Mouse (Mus musculus) kidney, postnatal 0 days (tissue): ENCODE data around the gene Sp2. TPM values are rescaled to one million over a fixed set of nuclear protein-coding genes. Genes with fewer than 3 reads are reported as not detected.

ENCODE experiments used
- ATAC-seq: fragments of 200-750 bp; cut with Nextera tagmentation; replicated peaks from 2 replicates; pipeline ENCODE4 v1.8.0; 2017; ENCODE audit warnings: low read depth, moderate number of reproducible peaks, moderate TSS enrichment, moderate library complexity; ENCODE audit not compliant: low FRiP score
- DNase-seq: peaks from one replicate; pipeline ENCODE4 v3.0.0-alpha.2; 2016; ENCODE audit warnings: low spot score
- H3K27ac ChIP-seq: fragments of 300-500 bp; sonication (generic); 2 replicates; pipeline ENCODE4 v1.5.1; 2014; ENCODE audit warnings: mild to moderate bottlenecking
- H3K27me3 ChIP-seq: fragments of 300-500 bp; sonication (generic); 2 replicates; pipeline ENCODE4 v1.6.1; 2014; ENCODE audit warnings: low read length, mixed read lengths; ENCODE audit not compliant: insufficient read depth
- H3K36me3 ChIP-seq: fragments of 300-500 bp; sonication (generic); 2 replicates; pipeline ENCODE4 v1.6.1; 2014; ENCODE audit warnings: low read length, mixed read lengths; ENCODE audit not compliant: insufficient read depth
- H3K4me1 ChIP-seq: fragments of 300-500 bp; sonication (generic); replicated peaks from 2 replicates; pipeline ENCODE4 v1.6.1; 2014; ENCODE audit warnings: antibody characterized with exemption, low read length, mixed read lengths; ENCODE audit not compliant: insufficient read depth
- H3K4me2 ChIP-seq: fragments of 300-500 bp; sonication (generic); 2 replicates; pipeline ENCODE4 v1.6.1; 2014; ENCODE audit warnings: mild to moderate bottlenecking, low read length, moderate library complexity, mixed read lengths
- H3K4me3 ChIP-seq: fragments of 300-500 bp; sonication (generic); replicated peaks from 2 replicates; pipeline ENCODE4 v1.5.1; 2014; ENCODE audit warnings: low read depth, low read length
- H3K9ac ChIP-seq: fragments of 300-500 bp; sonication (generic); 2 replicates; pipeline ENCODE4 v1.6.1; 2014; ENCODE audit warnings: low read depth, low read length
- H3K9me3 ChIP-seq: fragments of 300-500 bp; sonication (generic); replicated peaks from 2 replicates; pipeline ENCODE4 v1.6.1; 2016; ENCODE audit warnings: low read length, inconsistent platforms, mixed read lengths
- CTCF ChIP-seq: IDR thresholded peaks from 2 replicates; pipeline ENCODE4 v1.5.1; 2016; ENCODE audit warnings: antibody characterized with exemption, low read depth, mild to moderate bottlenecking, moderate library complexity
- WGBS: fragments of 180-500 bp; shearing (Covaris S2); extraction: QIAGEN DNeasy Blood & Tissue Kit; methylation state at CpG from one replicate; pipeline ENCODE4 v1.1.7; 2014; 5-methylcytosine and 5-hydroxymethylcytosine counted together
- polyA plus RNA-seq: library from polyadenylated mRNA; unstranded; fragments of >200 nt; fragmentation: Nextera tagmentation; extraction: Ambion mirVana; gene quantifications from 2 replicates; pipeline ENCODE4 v1.2.1, GENCODE M21; 2015

Gene Sp2
- polyA plus RNA-seq: 16.3 and 16.4 TPM in 2 replicates

- no peaks in the 10 kb centered on the region for H3K27me3 ChIP-seq
- H3K9ac ChIP-seq: no peak within 1 kb of the TSS
- peaks cover 20% of the 10 kb centered on the region for H3K4me1 ChIP-seq
- WGBS: 56% methylated on average over 7 of the region's 7 CpGs
- no peak within 1 kb of the TSS for H3K4me2 ChIP-seq
- TF ChIP-seq CTCF: no peak
- no peak within 1 kb of the TSS for H3K27ac ChIP-seq
- H3K4me3 ChIP-seq: no peak within 1 kb of the TSS
- DNase-seq: no peak
- no peaks in the 10 kb centered on the region for H3K36me3 ChIP-seq
- ATAC-seq: no peak
- no peaks in the 10 kb centered on the region for H3K9me3 ChIP-seq
These were observed at the start of gene Sp2 for GRCm38 (mm10) chr11:96982859-96983258. Gene Sp2, minus strand, starts transcription at chr11:96982959.

GRCm38 (mm10) chr11:97032499-97032898 lies 49.7 kb upstream of the Sp2 start:
- no peak for TF ChIP-seq CTCF
- ATAC-seq (no peak), DNase-seq (no peak)
- H3K4me3 ChIP-seq: no peak overlapping the region
- no peak overlapping the region for H3K4me2 ChIP-seq
- H3K9ac ChIP-seq: no peak overlapping the region
- no peak overlapping the region for H3K27ac ChIP-seq
- no peaks in the 10 kb centered on the region for H3K27me3 ChIP-seq
- H3K9me3 ChIP-seq: no peaks in the 10 kb centered on the region
- peaks cover 9% of the 10 kb centered on the region; the same call in 1 of the 2 replicates for H3K4me1 ChIP-seq
- H3K36me3 ChIP-seq: 0 out of 2 replicates have a peak, but pooled peaks cover 4% of the 10 kb centered on the region
- 93% methylated on average over 4 of the region's 4 CpGs for WGBS

GRCm38 (mm10) chr11:97031977-97032376 lies 49.2 kb upstream of the Sp2 start:
- no peak overlapping the region for H3K4me2 ChIP-seq
- H3K9me3 ChIP-seq: no peaks in the 10 kb centered on the region
- 69% methylated on average over 12 of the region's 12 CpGs for WGBS
- no peak for TF ChIP-seq CTCF
- DNase-seq (no peak), ATAC-seq (no peak; the same call in 1 of the 2 replicates)
- H3K27ac ChIP-seq: no peak overlapping the region
- peaks cover 9% of the 10 kb centered on the region; the same call in 1 of the 2 replicates for H3K4me1 ChIP-seq
- 0 out of 2 replicates have a peak, but pooled peaks cover 4% of the 10 kb centered on the region for H3K36me3 ChIP-seq
- H3K9ac ChIP-seq: no peak overlapping the region
- no peaks in the 10 kb centered on the region for H3K27me3 ChIP-seq
- no peak overlapping the region for H3K4me3 ChIP-seq

GRCm38 (mm10) chr11:97030426-97030825 lies 47.7 kb upstream of the Sp2 start:
- no peak for TF ChIP-seq CTCF
- no peak for DNase-seq
- peaks cover 15% of the 10 kb centered on the region for H3K4me1 ChIP-seq
- no peak for ATAC-seq
- no peaks in the 10 kb centered on the region for H3K9me3 ChIP-seq
- H3K4me2 ChIP-seq: peak overlapping the region; percentile 79
- peak overlapping the region; percentile 60 for H3K4me3 ChIP-seq
- H3K27me3 ChIP-seq: no peaks in the 10 kb centered on the region
- peak overlapping the region; percentile 76 for H3K27ac ChIP-seq
- WGBS: 8% methylated on average over 15 of the region's 15 CpGs
- peak overlapping the region; percentile 64 for H3K9ac ChIP-seq
- 0 out of 2 replicates have a peak, but pooled peaks cover 4% of the 10 kb centered on the region for H3K36me3 ChIP-seq

GRCm38 (mm10) chr11:97029686-97030417 lies 47.1 kb upstream of the Sp2 start, which contains the start of gene Scrn2:
Gene Scrn2, plus strand, starts transcription at chr11:97029938.
- ATAC-seq: peak; percentile 57
- Histone ChIP-seq H3K4me2 (peak within 1 kb of the TSS; percentile 79), H3K36me3 (0 out of 2 replicates have a peak, but pooled peaks cover 4% of the 10 kb centered on the region), H3K27ac (peak within 1 kb of the TSS; percentile 76), H3K4me3 (peak within 1 kb of the TSS; percentile 60), H3K27me3 (no peaks in the 10 kb centered on the region), H3K4me1 (peaks cover 21% of the 10 kb centered on the region), H3K9me3 (no peaks in the 10 kb centered on the region), H3K9ac (peak within 1 kb of the TSS; percentile 64)
- WGBS: under 1% methylated on average over 25 of the region's 25 CpGs
- peak; percentile 96 for TF ChIP-seq CTCF
- DNase-seq: peak; percentile 97

GRCm38 (mm10) chr11:97025721-97026344 lies 43.1 kb upstream of the Sp2 start:
- H3K4me2 ChIP-seq: peak overlapping the region; percentile 53
- no peaks in the 10 kb centered on the region for H3K9me3 ChIP-seq
- H3K27me3 ChIP-seq: peaks cover 12% of the 10 kb centered on the region
- peak overlapping the region; percentile 22; the same call in 1 of the 2 replicates for H3K4me3 ChIP-seq
- ATAC-seq: peak; percentile 57
- H3K36me3 ChIP-seq: no peaks in the 10 kb centered on the region
- peak overlapping the region; percentile 90 for H3K27ac ChIP-seq
- peak; percentile 96 for DNase-seq
- 3% methylated on average over 17 of the region's 17 CpGs for WGBS
- peak; percentile 98 for TF ChIP-seq CTCF
- peaks cover 35% of the 10 kb centered on the region for H3K4me1 ChIP-seq
- peak overlapping the region; percentile 52; the same call in 1 of the 2 replicates for H3K9ac ChIP-seq
